Mouse (Mus musculus) bone marrow, adult 2 months (tissue): ENCODE data around the gene Tmem102.

Experiments
- CTCF ChIP-seq: fragments of 200-500 bp; IDR thresholded peaks from 2 replicates; pipeline ENCODE4 v1.5.1; 2011; ENCODE audit warnings: low read length, control low read depth; ENCODE audit not compliant: control insufficient read depth, insufficient read depth
- POLR2A ChIP-seq: fragments of 200-500 bp; IDR thresholded peaks from 2 replicates; pipeline ENCODE4 v1.6.1; 2011; ENCODE audit warnings: low read depth, mild to moderate bottlenecking, control low read depth, low read length, borderline replicate concordance; ENCODE audit not compliant: control insufficient read depth

DNA sequence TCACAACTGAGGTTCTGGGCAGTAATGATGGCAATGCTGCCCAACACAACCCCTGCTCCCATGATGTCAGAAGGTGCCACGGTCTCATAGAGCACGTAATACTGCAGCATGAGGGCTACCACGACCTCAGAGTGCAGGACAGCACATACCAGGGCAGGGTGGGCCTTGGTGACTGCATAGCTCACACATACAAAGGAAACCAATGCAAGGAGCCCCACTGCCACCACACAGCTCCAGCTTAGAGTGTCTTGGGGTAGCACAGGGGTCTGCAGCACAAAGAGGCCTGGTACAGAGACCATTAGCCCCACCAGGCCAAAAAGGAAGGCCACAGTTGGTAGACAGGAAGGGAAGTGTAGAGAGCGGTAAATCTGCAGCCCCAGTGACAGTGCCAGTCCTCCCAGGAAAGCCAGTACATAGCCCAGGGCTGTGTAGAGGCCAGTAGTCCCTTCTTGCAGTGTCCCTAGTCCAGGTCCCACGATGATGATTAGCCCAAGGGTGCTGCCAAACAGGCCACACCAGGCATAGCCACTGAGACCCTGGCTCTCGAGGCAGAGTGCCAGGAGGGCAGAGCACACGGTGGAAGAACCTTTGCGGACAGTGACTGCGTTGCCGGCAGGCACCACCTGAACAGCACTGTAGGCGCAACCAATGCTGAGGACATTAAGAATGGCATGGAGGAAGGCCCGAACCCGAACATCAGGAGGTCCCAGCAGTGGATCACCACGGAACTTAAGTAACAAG, 45.1 kb downstream of the Tmem102 start:
- no peak for TF ChIP-seq POLR2A
- TF ChIP-seq CTCF = no peak
